Mouse (Mus musculus) heart, embryonic 15.5 days (tissue): ENCODE results near the gene Grik4. TPM values are rescaled to one million over a fixed set of nuclear protein-coding genes. Genes with fewer than 3 reads are reported as not detected.

Source experiments
- ATAC-seq: fragments of 200-750 bp; cut with Nextera tagmentation; replicated peaks from 2 replicates; pipeline ENCODE4 v1.8.0; 2017; ENCODE audit warnings: low read depth, moderate TSS enrichment; ENCODE audit not compliant: insufficient number of reproducible peaks, insufficient read depth, low FRiP score
- H3K27ac ChIP-seq: fragments of 300-500 bp; sonication (generic); 2 replicates; pipeline ENCODE4 v1.5.1; 2015; ENCODE audit warnings: mild to moderate bottlenecking, inconsistent platforms
- H3K27me3 ChIP-seq: fragments of 300-500 bp; sonication (generic); 2 replicates; pipeline ENCODE4 v1.6.1; 2015; ENCODE audit warnings: inconsistent platforms
- H3K36me3 ChIP-seq: fragments of 300-500 bp; sonication (generic); 2 replicates; pipeline ENCODE4 v1.6.1; 2015; ENCODE audit warnings: mild to moderate bottlenecking, inconsistent platforms
- H3K4me1 ChIP-seq: fragments of 300-500 bp; sonication (generic); replicated peaks from 2 replicates; pipeline ENCODE4 v1.6.1; 2015; ENCODE audit warnings: inconsistent platforms
- H3K4me2 ChIP-seq: fragments of 300-500 bp; sonication (generic); 2 replicates; pipeline ENCODE4 v1.6.1; 2015; ENCODE audit warnings: inconsistent platforms, mild to moderate bottlenecking, moderate library complexity
- H3K4me3 ChIP-seq: fragments of 300-500 bp; sonication (generic); 2 replicates; pipeline ENCODE4 v1.5.1; 2015; ENCODE audit warnings: mild to moderate bottlenecking, inconsistent platforms
- H3K9ac ChIP-seq: fragments of 300-500 bp; sonication (generic); 2 replicates; pipeline ENCODE4 v1.6.1; 2015; ENCODE audit warnings: mild to moderate bottlenecking, inconsistent platforms
- H3K9me3 ChIP-seq: fragments of 300-500 bp; sonication (generic); replicated peaks from 2 replicates; pipeline ENCODE4 v1.6.1; 2016; ENCODE audit warnings: inconsistent platforms
- WGBS: fragments of 180-500 bp; shearing (Covaris S2); methylation state at CpG from one replicate; pipeline ENCODE4 v1.1.7; 2015; ENCODE audit warnings: mixed read lengths; 5-methylcytosine and 5-hydroxymethylcytosine counted together
- polyA plus RNA-seq: library from polyadenylated mRNA; unstranded; fragments of >200 nt; fragmentation: Nextera tagmentation; extraction: Ambion mirVana; gene quantifications from 2 replicates; pipeline ENCODE4 v1.2.1, GENCODE M21; 2015

Gene Grik4
- polyA plus RNA-seq, 1 experiment from 2014 or later = 0.21 TPM

GRCm38 (mm10) chr9:42652756-42653155 is 291.5 kb downstream of the Grik4 start:
- H3K36me3 ChIP-seq = no peaks in the 10 kb centered on the region
- WGBS = 63% methylated on average over 2 of the region's 2 CpGs
- no peak overlapping the region for H3K4me3 ChIP-seq
- no peak overlapping the region for H3K27ac ChIP-seq
- no peaks in the 10 kb centered on the region for H3K4me1 ChIP-seq
- ATAC-seq = no peak
- no peaks in the 10 kb centered on the region for H3K9me3 ChIP-seq
- H3K4me2 ChIP-seq = no peak overlapping the region
- H3K27me3 ChIP-seq = 0 out of 2 replicates have a peak, but pooled peaks cover 15% of the 10 kb centered on the region
- no peak overlapping the region for H3K9ac ChIP-seq

GRCm38 (mm10) chr9:42652309-42652708 is 292.0 kb downstream of the Grik4 start:
- no peak overlapping the region for H3K4me3 ChIP-seq
- 63% methylated on average over 4 of the region's 4 CpGs for WGBS
- H3K4me2 ChIP-seq = no peak overlapping the region
- H3K36me3 ChIP-seq = no peaks in the 10 kb centered on the region
- no peaks in the 10 kb centered on the region for H3K9me3 ChIP-seq
- H3K9ac ChIP-seq = no peak overlapping the region
- no peaks in the 10 kb centered on the region for H3K4me1 ChIP-seq
- no peak overlapping the region for H3K27ac ChIP-seq
- no peak for ATAC-seq
- 0 out of 2 replicates have a peak, but pooled peaks cover 15% of the 10 kb centered on the region for H3K27me3 ChIP-seq

GRCm38 (mm10) chr9:42649872-42650271 is 294.4 kb downstream of the Grik4 start:
- Histone ChIP-seq H3K4me1 (no peaks in the 10 kb centered on the region), H3K9ac (no peak overlapping the region), H3K27me3 (peaks cover 14% of the 10 kb centered on the region; the same call in 1 of the 2 replicates), H3K9me3 (no peaks in the 10 kb centered on the region), H3K27ac (no peak overlapping the region), H3K4me2 (no peak overlapping the region), H3K36me3 (no peaks in the 10 kb centered on the region), H3K4me3 (no peak overlapping the region)
- WGBS = 71% methylated on average over 5 of the region's 5 CpGs
- no peak for ATAC-seq

- Histone ChIP-seq H3K36me3 (no peaks in the 10 kb centered on the region), H3K4me1 (no peaks in the 10 kb centered on the region), H3K4me2 (no peak overlapping the region), H3K9me3 (no peaks in the 10 kb centered on the region), H3K4me3 (no peak overlapping the region), H3K27ac (no peak overlapping the region), H3K27me3 (peaks cover 16% of the 10 kb centered on the region; the same call in 1 of the 2 replicates), H3K9ac (no peak overlapping the region)
- 85% methylated on average over 3 of the region's 3 CpGs for WGBS
- ATAC-seq = no peak
Observed at GRCm38 (mm10) chr9:42648051-42648450, 296.2 kb downstream of the Grik4 start.

- H3K9ac ChIP-seq = no peak overlapping the region
- H3K27me3 ChIP-seq = peaks cover 16% of the 10 kb centered on the region; the same call in 1 of the 2 replicates
- no peaks in the 10 kb centered on the region for H3K36me3 ChIP-seq
- H3K9me3 ChIP-seq = no peaks in the 10 kb centered on the region
- no peak overlapping the region for H3K27ac ChIP-seq
- no peak for ATAC-seq
- WGBS = 53% methylated on average over 3 of the region's 3 CpGs
- H3K4me1 ChIP-seq = no peaks in the 10 kb centered on the region
- H3K4me3 ChIP-seq = no peak overlapping the region
- no peak overlapping the region for H3K4me2 ChIP-seq
Observed at GRCm38 (mm10) chr9:42647596-42647995, 296.7 kb downstream of the Grik4 start.

GRCm38 (mm10) chr9:42646821-42647220 is 297.5 kb downstream of the Grik4 start:
- peaks cover 13% of the 10 kb centered on the region; the same call in 1 of the 2 replicates for H3K27me3 ChIP-seq
- no peaks in the 10 kb centered on the region for H3K9me3 ChIP-seq
- no peak overlapping the region for H3K9ac ChIP-seq
- no peaks in the 10 kb centered on the region for H3K36me3 ChIP-seq
- H3K4me1 ChIP-seq = no peaks in the 10 kb centered on the region
- H3K4me3 ChIP-seq = no peak overlapping the region
- H3K4me2 ChIP-seq = no peak overlapping the region
- 55% methylated on average over 10 of the region's 10 CpGs for WGBS
- no peak for ATAC-seq
- H3K27ac ChIP-seq = no peak overlapping the region

GRCm38 (mm10) chr9:42645161-42645560 is 299.1 kb downstream of the Grik4 start:
- Histone ChIP-seq H3K4me1 (no peaks in the 10 kb centered on the region), H3K9me3 (no peaks in the 10 kb centered on the region), H3K27me3 (peaks cover 9% of the 10 kb centered on the region; the same call in 1 of the 2 replicates), H3K4me3 (no peak overlapping the region), H3K4me2 (no peak overlapping the region), H3K9ac (no peak overlapping the region), H3K27ac (no peak overlapping the region), H3K36me3 (no peaks in the 10 kb centered on the region)
- no peak for ATAC-seq
- WGBS = 71% methylated on average over 5 of the region's 5 CpGs

- Histone ChIP-seq H3K9me3 (no peaks in the 10 kb centered on the region), H3K9ac (no peak overlapping the region), H3K4me2 (no peak overlapping the region), H3K4me3 (no peak overlapping the region), H3K27ac (no peak overlapping the region), H3K36me3 (no peaks in the 10 kb centered on the region), H3K4me1 (no peaks in the 10 kb centered on the region), H3K27me3 (peaks cover 5% of the 10 kb centered on the region; the same call in 1 of the 2 replicates)
- no peak for ATAC-seq
- WGBS = 58% methylated on average over 5 of the region's 5 CpGs
Observed at GRCm38 (mm10) chr9:42642821-42643220, 301.5 kb downstream of the Grik4 start.

GRCm38 (mm10) chr9:42641550-42642117 is 302.7 kb downstream of the Grik4 start:
- Histone ChIP-seq H3K4me2 (no peak overlapping the region), H3K4me3 (no peak overlapping the region), H3K9ac (no peak overlapping the region), H3K36me3 (no peaks in the 10 kb centered on the region), H3K27ac (no peak overlapping the region), H3K4me1 (no peaks in the 10 kb centered on the region), H3K9me3 (no peaks in the 10 kb centered on the region), H3K27me3 (peaks cover 17% of the 10 kb centered on the region; the same call in 1 of the 2 replicates)
- ATAC-seq = no peak
- WGBS = 66% methylated on average over 11 of the region's 11 CpGs

GRCm38 (mm10) chr9:42636446-42636845 is 307.8 kb downstream of the Grik4 start:
- no peak for ATAC-seq
- H3K4me3 ChIP-seq = no peak overlapping the region
- H3K9me3 ChIP-seq = no peaks in the 10 kb centered on the region
- H3K27me3 ChIP-seq = peaks cover 12% of the 10 kb centered on the region; the same call in 1 of the 2 replicates
- H3K9ac ChIP-seq = no peak overlapping the region
- no peaks in the 10 kb centered on the region for H3K4me1 ChIP-seq
- 63% methylated on average over 10 of the region's 10 CpGs for WGBS
- no peak overlapping the region for H3K4me2 ChIP-seq
- H3K36me3 ChIP-seq = no peaks in the 10 kb centered on the region
- no peak overlapping the region for H3K27ac ChIP-seq

- WGBS = 78% methylated on average over 4 of the region's 4 CpGs
Observed at GRCm38 (mm10) chr9:42631479-42631878, 312.8 kb downstream of the Grik4 start.

GRCm38 (mm10) chr9:42627634-42628033 is 316.7 kb downstream of the Grik4 start:
- no peak overlapping the region for H3K27ac ChIP-seq
- no peaks in the 10 kb centered on the region for H3K4me1 ChIP-seq
- H3K9me3 ChIP-seq = no peaks in the 10 kb centered on the region
- H3K4me2 ChIP-seq = no peak overlapping the region
- 0 out of 2 replicates have a peak, but pooled peaks cover 3% of the 10 kb centered on the region for H3K27me3 ChIP-seq
- 10% methylated on average over 6 of the region's 6 CpGs for WGBS
- H3K9ac ChIP-seq = no peak overlapping the region
- H3K4me3 ChIP-seq = no peak overlapping the region
- no peak for ATAC-seq
- H3K36me3 ChIP-seq = no peaks in the 10 kb centered on the region

More at GRCm38 (mm10) chr9:42631479-42631878, 312.8 kb downstream of the Grik4 start:
- Histone ChIP-seq H3K4me2 (no peak overlapping the region), H3K4me3 (no peak overlapping the region), H3K9ac (no peak overlapping the region), H3K9me3 (no peaks in the 10 kb centered on the region), H3K4me1 (no peaks in the 10 kb centered on the region), H3K27ac (no peak overlapping the region), H3K36me3 (no peaks in the 10 kb centered on the region), H3K27me3 (peaks cover 3% of the 10 kb centered on the region; the same call in 1 of the 2 replicates)
- ATAC-seq = no peak
